Mouse (Mus musculus): ENCODE results near the gene Ncoa5. TPM values are rescaled to one million over a fixed set of nuclear protein-coding genes. Genes with fewer than 3 reads are reported as not detected.

Gene Ncoa5
- total RNA-seq (2021): 10 to 100 TPM; 53.2 to 57.4 TPM
- long read RNA-seq, experiment 1, transcript Ncoa5-201 (8 exons, 3,179 nt): major isoform, 13 of 25 reads
- long read RNA-seq, experiment 1, transcript Ncoa5-203 (8 exons, 3,117 nt): minor isoform, 5 of 25 reads
- long read RNA-seq, experiment 1, partial matches to known transcripts: 1 of 25 reads
- long read RNA-seq, experiment 1, other reads (novel, unspliced or antisense): 6 of 25 reads
- long read RNA-seq, experiment 2, transcript Ncoa5-201 (8 exons, 3,179 nt): major isoform, 11 of 27 reads
- long read RNA-seq, experiment 2, transcript Ncoa5-203 (8 exons, 3,117 nt): minor isoform, 6 of 27 reads
- long read RNA-seq, experiment 2, partial matches to known transcripts: 2 of 27 reads
- long read RNA-seq, experiment 2, other reads (novel, unspliced or antisense): 8 of 27 reads

DNA sequence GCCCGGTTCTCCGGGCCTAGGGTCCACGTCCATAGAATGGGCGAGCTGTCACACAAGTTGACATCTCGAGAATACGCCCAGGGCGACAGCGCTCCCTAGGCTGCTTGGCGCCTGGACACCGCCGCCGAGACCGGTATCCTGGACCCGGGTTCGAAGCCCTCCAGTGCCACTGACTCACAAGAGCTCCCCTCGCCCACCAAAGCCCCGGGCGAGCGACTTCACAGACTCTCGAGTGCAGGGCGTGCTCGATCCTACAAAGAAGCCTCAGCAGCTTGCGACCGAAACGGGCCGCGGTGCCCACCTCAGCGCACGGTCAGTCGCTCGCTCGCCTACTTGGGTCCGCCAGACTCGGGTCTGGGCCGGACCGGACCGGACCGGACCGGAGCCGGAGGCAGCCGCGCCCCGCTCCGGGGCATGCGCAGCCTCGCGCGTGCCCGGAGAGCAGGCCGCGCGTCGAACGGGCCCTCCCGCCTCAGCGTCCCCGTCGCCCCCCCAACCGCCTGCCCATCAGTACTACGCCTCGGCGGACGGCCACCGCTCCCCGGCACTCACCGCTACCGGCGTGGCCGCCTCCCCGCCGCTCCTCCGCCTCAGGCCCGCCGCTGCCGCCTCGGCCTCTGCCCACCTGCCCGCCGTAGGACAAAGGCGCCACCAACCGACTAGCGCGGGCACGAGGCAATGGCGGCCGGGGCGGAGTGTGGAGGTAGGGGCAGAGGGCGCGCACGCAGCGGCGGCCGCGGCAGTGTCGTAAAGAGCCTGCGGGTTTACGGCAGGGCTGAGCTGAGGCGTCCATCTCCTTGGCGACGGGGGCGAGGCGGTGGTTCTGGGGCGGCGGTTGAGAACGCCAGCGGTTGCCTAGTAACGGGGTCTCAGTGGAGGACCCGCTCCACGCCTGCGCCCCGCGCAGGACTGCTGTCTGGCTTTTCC is at the start of gene Ncoa5:
TSS of gene Ncoa5 (minus strand) at position 737 of the 927 bp plus-strand sequence.
- DNase-seq (ENCODE audit: low spot score in 2 of 2): peak; percentile 98 to 99

GRCm38 (mm10) chr2:165081257-165081656 is 46.6 kb upstream of the Ncoa5 start:
- DNase-seq (ENCODE audit: low spot score in 2 of 2): no peak

GRCm38 (mm10) chr2:165080657-165081056 is 46.0 kb upstream of the Ncoa5 start:
- no peak for DNase-seq (ENCODE audit: low spot score in 2 of 2)

GRCm38 (mm10) chr2:165078605-165079004 is 43.9 kb upstream of the Ncoa5 start:
- DNase-seq (ENCODE audit: low spot score in 2 of 2): no peak

DNA sequence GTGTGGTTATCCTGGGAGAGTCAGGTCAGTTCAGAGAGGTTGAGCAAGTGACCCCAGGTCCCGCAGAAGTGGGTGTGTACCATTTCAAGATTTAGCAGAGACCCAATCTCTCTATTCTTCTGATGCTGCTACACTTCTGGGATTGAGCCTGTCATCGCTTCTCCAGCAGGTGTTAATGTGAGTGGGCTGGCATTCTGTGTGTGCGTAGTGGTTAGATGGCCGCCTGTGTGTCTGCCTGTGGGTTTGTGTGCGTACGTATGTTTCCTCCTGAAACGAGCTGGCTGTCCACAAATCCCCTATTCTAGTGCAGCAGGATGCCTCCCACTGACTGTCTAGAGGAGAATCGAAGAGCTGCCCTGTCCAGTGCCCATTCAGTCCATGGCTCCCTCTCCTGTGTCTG is 43.4 kb upstream of the Ncoa5 start:
- no peak for DNase-seq (ENCODE audit: low spot score in 2 of 2)

- DNase-seq (ENCODE audit: low spot score in 2 of 2): no peak
Observed at GRCm38 (mm10) chr2:165077055-165077454, 42.4 kb upstream of the Ncoa5 start.

DNA sequence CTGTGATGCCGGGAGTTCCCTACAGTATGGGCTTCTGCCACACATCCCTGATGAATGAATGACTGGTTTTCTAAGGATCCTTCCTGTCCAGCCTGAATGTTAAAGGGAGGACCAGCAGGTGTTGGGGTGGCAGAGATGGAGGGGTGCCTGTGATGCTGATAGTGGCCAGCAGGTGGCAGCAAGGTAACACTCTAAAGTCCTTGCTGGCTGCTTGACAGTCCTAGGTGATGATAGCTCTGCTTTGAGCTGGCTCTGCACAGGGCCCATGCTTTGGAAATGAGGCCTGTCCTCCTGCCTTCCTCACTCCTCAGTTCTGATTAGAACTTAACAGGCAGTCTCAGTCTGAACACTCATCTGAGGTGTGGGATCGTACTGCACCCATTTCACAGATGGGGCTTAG is 40.3 kb upstream of the Ncoa5 start:
- peak; percentile 82 to 88 for DNase-seq (ENCODE audit: low spot score in 2 of 2)

DNA sequence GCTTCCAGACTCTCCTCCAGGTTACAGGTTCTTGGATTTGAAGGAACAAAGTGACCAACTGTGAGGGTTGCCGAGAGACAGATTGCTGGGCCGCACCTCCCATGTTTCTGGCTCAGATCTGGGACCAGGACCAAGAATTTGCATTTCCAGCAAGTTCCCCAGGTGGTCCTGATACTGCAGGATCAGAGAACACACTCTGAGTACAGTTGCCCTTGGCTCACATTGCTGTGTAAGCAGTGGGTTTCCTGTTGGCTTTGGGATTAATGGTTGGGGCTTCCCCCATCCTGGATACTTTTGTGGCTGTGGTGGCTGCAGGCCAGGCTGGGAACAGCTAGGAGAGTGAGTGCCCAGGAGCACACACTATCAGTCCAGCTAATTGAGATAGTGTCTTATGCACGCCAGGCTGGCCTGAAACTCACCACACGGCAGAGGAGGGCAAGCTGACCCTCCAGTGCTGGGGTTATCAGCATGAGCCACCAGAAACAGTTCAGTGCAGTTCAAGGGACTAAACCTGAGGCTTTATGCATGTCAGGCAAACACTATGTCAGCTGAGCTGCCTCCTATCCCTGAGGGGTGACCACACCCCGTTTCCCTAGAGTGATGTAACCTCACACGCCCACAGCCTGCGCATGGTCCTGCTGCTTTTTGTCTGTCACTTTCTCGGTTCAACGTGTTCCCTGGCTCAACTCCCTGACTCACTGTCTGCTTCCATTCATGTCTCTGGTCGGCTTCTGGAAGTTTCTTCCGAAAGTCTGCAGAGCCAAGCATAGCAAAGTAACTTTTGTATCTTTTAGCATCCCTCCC is 39.6 kb upstream of the Ncoa5 start:
- peak; percentile 15 to 59 for DNase-seq (ENCODE audit: low spot score in 2 of 2)

GRCm38 (mm10) chr2:165073381-165073781 is 38.7 kb upstream of the Ncoa5 start:
- peak; percentile 37 to 42 for DNase-seq (ENCODE audit: low spot score in 2 of 2)

DNA sequence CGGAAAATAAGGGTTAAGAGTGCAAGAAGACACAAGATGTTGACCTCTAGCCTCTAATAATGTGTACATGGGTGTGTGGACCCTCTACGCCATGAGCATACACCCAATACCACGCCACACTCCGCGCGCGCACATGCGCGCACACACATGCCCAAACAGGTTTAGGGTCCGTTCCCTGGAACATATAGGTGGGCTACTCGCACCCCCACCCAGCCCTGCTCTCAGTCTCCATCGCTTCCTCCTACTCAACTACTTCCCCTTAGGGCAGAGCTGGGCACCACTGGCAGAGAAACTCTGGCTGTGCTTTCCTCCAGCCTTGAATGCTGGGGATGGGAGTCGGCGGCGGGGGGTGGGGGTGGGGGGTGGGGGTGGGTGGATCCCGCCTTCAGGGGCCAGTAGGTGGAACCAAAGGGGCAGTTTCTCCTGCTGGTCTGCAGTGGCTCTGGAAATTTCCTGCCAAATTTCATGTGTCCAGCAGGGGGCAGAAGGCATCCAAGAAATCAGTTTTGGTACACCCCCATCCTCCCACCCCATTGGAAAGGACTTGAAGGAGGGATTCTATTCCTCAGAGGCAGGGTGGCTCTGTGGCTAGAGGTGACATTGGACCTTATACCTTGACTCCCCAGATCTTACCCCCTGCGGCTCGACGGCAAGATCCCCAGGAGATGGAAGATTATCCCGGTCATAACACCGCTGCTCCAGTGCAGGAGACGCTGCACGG is 35.6 kb upstream of the Ncoa5 start:
- peak; percentile 66 to 76 for DNase-seq (ENCODE audit: low spot score in 2 of 2)

- DNase-seq (ENCODE audit: low spot score in 2 of 2): peak in 1 of 2 experiments; percentile 43
Observed at GRCm38 (mm10) chr2:165068806-165069205, 34.1 kb upstream of the Ncoa5 start.

GRCm38 (mm10) chr2:165064489-165064888 is 29.8 kb upstream of the Ncoa5 start:
- peak in 1 of 2 experiments; percentile 25 for DNase-seq (ENCODE audit: low spot score in 2 of 2)

DNA sequence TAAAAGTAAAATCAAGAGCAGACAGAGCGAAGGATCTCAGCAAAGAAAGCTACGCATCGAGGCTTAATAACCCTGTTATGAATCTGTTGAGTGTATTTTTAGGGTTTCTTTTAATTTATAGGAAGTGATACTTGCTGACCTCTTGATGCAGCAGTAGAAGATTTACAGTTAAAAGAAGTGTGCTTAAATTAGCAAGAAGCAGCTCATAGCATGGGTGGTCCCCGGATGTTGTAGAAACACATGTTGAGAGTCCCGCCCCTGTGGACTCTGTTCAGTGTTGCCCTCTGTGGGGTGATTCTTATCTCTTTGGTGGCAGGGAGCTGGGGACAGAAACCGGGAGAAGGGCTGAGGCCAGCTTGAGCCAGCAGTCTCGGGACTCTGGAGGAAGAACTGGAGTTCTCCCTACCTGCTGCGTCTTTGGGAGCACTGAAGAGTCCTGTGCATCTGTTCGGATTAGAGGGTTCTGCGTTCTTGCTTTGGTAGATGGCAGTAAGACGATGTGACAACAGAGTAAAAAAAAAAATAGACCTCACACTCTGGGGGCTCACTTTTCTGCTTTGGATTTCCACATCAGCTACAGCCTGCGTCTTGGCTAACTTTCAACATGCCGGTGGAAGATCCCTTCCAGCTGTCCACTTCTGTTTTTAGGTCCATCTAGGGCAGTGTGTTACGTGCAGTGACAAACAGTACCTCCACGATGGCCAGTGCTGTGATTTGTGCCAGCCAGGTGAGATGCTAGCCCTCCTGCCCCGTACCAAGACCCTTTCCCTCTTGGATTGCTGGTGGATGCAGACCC is 27.2 kb upstream of the Ncoa5 start:
- no peak for DNase-seq (ENCODE audit: low spot score in 2 of 2)

GRCm38 (mm10) chr2:165059961-165060360 is 25.3 kb upstream of the Ncoa5 start:
- no peak for DNase-seq (ENCODE audit: low spot score in 2 of 2)

DNA sequence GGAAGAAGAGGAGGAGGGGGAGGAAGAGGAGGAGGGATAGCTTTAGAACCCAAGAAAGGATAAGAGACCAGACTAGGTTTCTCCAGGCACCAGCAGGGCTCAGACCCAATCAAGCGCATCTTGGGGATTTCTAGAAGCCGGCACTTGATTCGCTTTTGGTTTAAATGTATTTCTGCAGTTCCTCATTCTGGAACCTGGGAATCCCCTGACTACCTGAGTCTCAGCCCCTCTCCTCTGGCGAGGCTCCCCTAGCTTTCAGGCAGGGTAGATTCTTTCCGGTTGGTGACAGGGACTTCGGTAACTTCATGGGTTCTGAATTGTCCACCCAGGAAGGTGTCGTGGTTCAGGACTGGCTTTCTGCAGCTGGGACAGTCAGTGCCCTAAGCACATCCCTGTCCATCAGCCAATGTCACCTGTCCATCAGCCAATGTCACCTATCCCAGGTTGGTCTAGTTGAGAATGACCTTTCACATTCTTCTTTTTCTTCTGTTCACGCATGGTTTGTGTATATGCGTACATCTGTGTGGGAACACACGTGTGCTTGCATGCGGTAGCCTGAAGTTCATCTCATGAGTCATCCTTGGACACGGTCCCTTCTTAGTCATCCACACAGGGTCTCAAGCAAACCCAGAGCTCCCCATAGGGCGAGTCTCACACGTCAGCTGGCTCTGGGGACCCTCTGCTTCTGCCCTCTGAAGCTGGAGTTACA is 21.9 kb upstream of the Ncoa5 start:
- no peak for DNase-seq (ENCODE audit: low spot score in 2 of 2)

DNA sequence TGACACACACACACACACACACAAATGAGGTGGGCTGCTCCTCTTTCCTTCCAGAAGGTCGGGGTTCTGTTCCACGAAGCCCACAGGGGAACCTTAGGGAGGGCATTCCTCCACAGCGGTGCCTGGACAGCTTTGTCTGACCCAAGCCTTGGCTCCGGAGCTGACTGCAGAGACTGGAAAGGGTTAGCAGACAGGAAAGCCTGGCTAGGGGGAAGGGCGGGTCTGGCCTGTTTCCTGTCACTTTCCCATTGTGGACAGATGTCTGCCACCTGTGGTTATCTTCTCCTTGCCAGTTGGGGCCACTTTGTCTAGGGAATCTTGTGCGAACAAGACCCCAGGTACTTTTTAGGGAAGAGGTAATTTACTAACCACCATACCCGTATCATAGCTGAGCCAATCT is 21.2 kb upstream of the Ncoa5 start:
- DNase-seq (ENCODE audit: low spot score in 2 of 2): no peak

DNA sequence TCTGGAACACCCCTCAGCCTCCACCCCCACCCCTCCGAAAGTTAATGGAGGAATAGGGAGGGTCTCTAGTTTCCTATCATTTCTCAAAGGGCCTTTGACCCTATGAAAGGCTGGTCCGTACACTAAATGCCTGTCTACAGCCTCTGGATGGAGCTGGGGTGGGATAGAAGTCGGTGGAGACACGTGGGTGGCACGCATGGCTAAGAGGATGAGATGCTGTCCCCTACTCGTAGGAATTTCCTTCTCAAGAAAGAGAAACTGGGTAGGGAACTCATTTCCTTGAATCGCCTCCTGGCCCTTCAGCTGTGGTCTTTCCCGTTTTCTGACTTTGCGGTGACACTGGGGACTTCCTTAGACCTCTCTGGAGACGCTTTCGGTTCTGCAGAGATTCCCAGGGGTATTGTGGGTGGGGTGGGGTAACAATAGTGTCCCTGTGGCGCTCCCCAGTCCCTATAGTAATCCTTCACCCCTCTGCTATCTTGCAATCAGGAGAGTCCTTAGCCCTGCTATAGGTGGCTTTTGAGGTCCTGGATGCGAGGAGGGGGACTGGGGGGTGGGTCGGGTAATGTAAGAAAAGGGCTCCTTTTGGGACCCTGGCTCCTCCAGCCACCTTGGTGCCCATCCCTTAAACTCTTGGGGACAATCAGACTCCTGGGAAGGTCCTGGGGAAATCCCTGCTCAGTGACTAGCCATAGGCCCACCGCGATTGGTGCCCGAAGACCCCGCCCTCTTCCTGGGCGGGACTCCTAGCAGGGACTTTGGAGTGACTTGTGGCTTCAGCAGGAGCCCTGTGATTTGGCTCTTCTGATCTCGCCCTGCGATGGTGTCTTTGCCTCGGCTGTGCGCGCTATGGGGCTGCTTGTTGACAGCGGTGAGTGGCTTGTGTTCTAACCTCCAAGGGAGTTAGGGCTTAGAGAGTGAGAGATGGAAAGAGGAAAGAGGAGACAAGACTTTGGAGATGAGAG is 20.5 kb upstream of the Ncoa5 start, which contains the start of gene Cd40:
TSS of gene Cd40 (plus strand) at position 740 of the 965 bp plus-strand sequence.
- no peak for DNase-seq (ENCODE audit: low spot score in 2 of 2)

DNA sequence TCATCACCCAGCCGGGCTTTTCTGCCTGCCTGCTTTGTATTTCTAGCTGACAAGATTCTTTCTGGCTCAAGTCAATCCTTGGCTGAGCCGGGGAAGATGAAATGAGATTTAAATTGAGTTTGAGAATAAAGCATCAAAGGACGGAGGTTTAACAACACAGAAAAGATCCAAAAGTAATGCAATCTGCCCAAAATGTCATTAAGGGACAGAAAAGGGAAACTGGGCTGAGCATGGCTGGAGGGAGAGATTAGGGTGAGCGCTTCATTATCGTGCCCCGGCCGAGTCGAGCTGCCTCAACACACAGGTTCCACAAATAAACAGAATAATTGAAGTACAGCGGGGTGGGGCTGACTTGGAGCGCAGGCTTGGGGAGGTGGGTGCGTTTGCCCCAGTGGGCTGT is 16.9 kb upstream of the Ncoa5 start:
- no peak for DNase-seq (ENCODE audit: low spot score in 2 of 2)

Measured in layer of hippocampus, postnatal 14 days (tissue).